Mouse (Mus musculus) forebrain, embryonic 13.5 days (tissue): ENCODE results near the gene Robo1. TPM values are rescaled to one million over a fixed set of nuclear protein-coding genes. Genes with fewer than 3 reads are reported as not detected.

ENCODE experiments used
- ATAC-seq: fragments of 200-750 bp; cut with Nextera tagmentation; 2 replicates; pipeline ENCODE4 v1.8.0; 2017
- H3K27ac ChIP-seq: fragments of 300-500 bp; sonication (generic); 2 replicates; pipeline ENCODE4 v1.5.1; 2015; ENCODE audit warnings: inconsistent platforms, mild to moderate bottlenecking, moderate library complexity
- H3K27me3 ChIP-seq: fragments of 300-500 bp; sonication (generic); 2 replicates; pipeline ENCODE4 v1.6.1; 2015; ENCODE audit warnings: mild to moderate bottlenecking, inconsistent platforms
- H3K36me3 ChIP-seq: fragments of 300-500 bp; sonication (generic); 2 replicates; pipeline ENCODE4 v1.6.1; 2015; ENCODE audit warnings: mild to moderate bottlenecking, inconsistent platforms; ENCODE audit not compliant: poor library complexity, severe bottlenecking
- H3K4me1 ChIP-seq: fragments of 300-500 bp; sonication (generic); 2 replicates; pipeline ENCODE4 v1.6.1; 2015; ENCODE audit warnings: inconsistent platforms
- H3K4me2 ChIP-seq: fragments of 300-500 bp; sonication (generic); 2 replicates; pipeline ENCODE4 v1.6.1; 2015; ENCODE audit warnings: inconsistent platforms, mild to moderate bottlenecking, moderate library complexity
- H3K4me3 ChIP-seq: fragments of 300-500 bp; sonication (generic); 2 replicates; pipeline ENCODE4 v1.5.1; 2015; ENCODE audit warnings: mild to moderate bottlenecking, inconsistent platforms
- H3K9ac ChIP-seq: fragments of 300-500 bp; sonication (generic); 2 replicates; pipeline ENCODE4 v1.6.1; 2015; ENCODE audit warnings: mild to moderate bottlenecking, inconsistent platforms
- H3K9me3 ChIP-seq: fragments of 300-500 bp; sonication (generic); replicated peaks from 2 replicates; pipeline ENCODE4 v1.6.1; 2016; ENCODE audit warnings: inconsistent platforms
- WGBS: fragments of 180-500 bp; shearing (Covaris S2); methylation state at CpG from one replicate; pipeline ENCODE4 v1.1.7; 2015; 5-methylcytosine and 5-hydroxymethylcytosine counted together
- polyA plus RNA-seq: library from polyadenylated mRNA; unstranded; fragments of >200 nt; fragmentation: Nextera tagmentation; extraction: Ambion mirVana; gene quantifications from 2 replicates; pipeline ENCODE4 v1.2.1, GENCODE M21; 2015

The Robo1 gene
- polyA plus RNA-seq, 1 experiment from 2014 or later = 36.9 TPM

- WGBS = 55% methylated on average over 3 of the region's 3 CpGs
- no peak overlapping the region for H3K27ac ChIP-seq
- no peak overlapping the region for H3K4me2 ChIP-seq
- no peaks in the 10 kb centered on the region for H3K27me3 ChIP-seq
- no peak overlapping the region for H3K4me3 ChIP-seq
- H3K9me3 ChIP-seq = no peaks in the 10 kb centered on the region
- ATAC-seq = no peak
- H3K4me1 ChIP-seq = peaks cover 17% of the 10 kb centered on the region; the same call in 1 of the 2 replicates
- H3K36me3 ChIP-seq = no peaks in the 10 kb centered on the region
- no peak overlapping the region for H3K9ac ChIP-seq
These were observed 503.8 kb downstream of the Robo1 start for GRCm38 (mm10) chr16:72811908-72812307.

GRCm38 (mm10) chr16:72828381-72828780, 520.3 kb downstream of the Robo1 start:
- WGBS = 89% methylated on average over 8 of the region's 8 CpGs
- Histone ChIP-seq H3K27me3 (no peaks in the 10 kb centered on the region), H3K4me1 (no peaks in the 10 kb centered on the region), H3K4me2 (no peak overlapping the region), H3K36me3 (no peaks in the 10 kb centered on the region), H3K4me3 (no peak overlapping the region), H3K27ac (no peak overlapping the region), H3K9me3 (no peaks in the 10 kb centered on the region), H3K9ac (no peak overlapping the region)
- no peak for ATAC-seq

- no peak overlapping the region for H3K27ac ChIP-seq
- H3K4me2 ChIP-seq = no peak overlapping the region
- H3K4me3 ChIP-seq = no peak overlapping the region
- ATAC-seq = no peak
- H3K27me3 ChIP-seq = no peaks in the 10 kb centered on the region
- H3K9ac ChIP-seq = no peak overlapping the region
- no peaks in the 10 kb centered on the region for H3K9me3 ChIP-seq
- H3K4me1 ChIP-seq = no peaks in the 10 kb centered on the region
- WGBS = 66% methylated on average over 8 of the region's 8 CpGs
- H3K36me3 ChIP-seq = no peaks in the 10 kb centered on the region
These were observed 521.4 kb downstream of the Robo1 start for GRCm38 (mm10) chr16:72829530-72829929.

- ATAC-seq = no peak
- Histone ChIP-seq H3K36me3 (no peaks in the 10 kb centered on the region), H3K9ac (no peak overlapping the region), H3K4me3 (no peak overlapping the region), H3K4me2 (no peak overlapping the region), H3K27me3 (no peaks in the 10 kb centered on the region), H3K4me1 (no peaks in the 10 kb centered on the region), H3K27ac (no peak overlapping the region), H3K9me3 (no peaks in the 10 kb centered on the region)
- 39% methylated on average over 5 of the region's 5 CpGs for WGBS
These were observed 522.4 kb downstream of the Robo1 start for GRCm38 (mm10) chr16:72830394-72831056.

GRCm38 (mm10) chr16:72834266-72834665, 526.2 kb downstream of the Robo1 start:
- Histone ChIP-seq H3K27ac (no peak overlapping the region), H3K4me1 (no peaks in the 10 kb centered on the region), H3K27me3 (no peaks in the 10 kb centered on the region), H3K9me3 (no peaks in the 10 kb centered on the region), H3K36me3 (no peaks in the 10 kb centered on the region), H3K4me3 (no peak overlapping the region), H3K9ac (no peak overlapping the region), H3K4me2 (no peak overlapping the region)
- ATAC-seq = no peak
- WGBS = 53% methylated on average over 2 of the region's 2 CpGs

GRCm38 (mm10) chr16:72839031-72839430, 530.9 kb downstream of the Robo1 start:
- peak; percentile 13; the same call in 1 of the 2 replicates for ATAC-seq
- no peak overlapping the region for H3K27ac ChIP-seq
- H3K9ac ChIP-seq = no peak overlapping the region
- H3K27me3 ChIP-seq = no peaks in the 10 kb centered on the region
- no peaks in the 10 kb centered on the region for H3K36me3 ChIP-seq
- 96% methylated on average over 1 of the region's 1 CpGs for WGBS
- H3K4me2 ChIP-seq = no peak overlapping the region
- H3K4me3 ChIP-seq = no peak overlapping the region
- no peaks in the 10 kb centered on the region for H3K9me3 ChIP-seq
- 0 out of 2 replicates have a peak, but pooled peaks cover 3% of the 10 kb centered on the region for H3K4me1 ChIP-seq

GRCm38 (mm10) chr16:72841066-72841465, 533.0 kb downstream of the Robo1 start:
- 82% methylated on average over 9 of the region's 9 CpGs for WGBS
- no peak overlapping the region for H3K4me3 ChIP-seq
- ATAC-seq = no peak

GRCm38 (mm10) chr16:72854101-72854500, 546.0 kb downstream of the Robo1 start:
- Histone ChIP-seq H3K9ac (no peak overlapping the region), H3K27me3 (no peaks in the 10 kb centered on the region), H3K4me2 (no peak overlapping the region), H3K4me3 (no peak overlapping the region), H3K36me3 (no peaks in the 10 kb centered on the region), H3K9me3 (no peaks in the 10 kb centered on the region), H3K4me1 (no peaks in the 10 kb centered on the region), H3K27ac (no peak overlapping the region)
- WGBS = 86% methylated on average over 9 of the region's 9 CpGs
- no peak for ATAC-seq

More at GRCm38 (mm10) chr16:72841066-72841465, 533.0 kb downstream of the Robo1 start:
- Histone ChIP-seq H3K4me2 (no peak overlapping the region), H3K27ac (no peak overlapping the region), H3K9ac (no peak overlapping the region), H3K9me3 (no peaks in the 10 kb centered on the region), H3K36me3 (no peaks in the 10 kb centered on the region), H3K4me1 (0 out of 2 replicates have a peak, but pooled peaks cover 3% of the 10 kb centered on the region), H3K27me3 (no peaks in the 10 kb centered on the region)

- H3K4me3 ChIP-seq = no peak overlapping the region
- H3K9me3 ChIP-seq = no peaks in the 10 kb centered on the region
- no peak overlapping the region for H3K27ac ChIP-seq
- no peak overlapping the region for H3K4me2 ChIP-seq
- ATAC-seq = no peak
- WGBS = 90% methylated on average over 5 of the region's 5 CpGs
- H3K9ac ChIP-seq = no peak overlapping the region
- no peaks in the 10 kb centered on the region for H3K36me3 ChIP-seq
- H3K27me3 ChIP-seq = no peaks in the 10 kb centered on the region
- H3K4me1 ChIP-seq = no peaks in the 10 kb centered on the region
These were observed 546.9 kb downstream of the Robo1 start for GRCm38 (mm10) chr16:72854809-72855503.

- no peak overlapping the region for H3K4me3 ChIP-seq
- no peaks in the 10 kb centered on the region for H3K36me3 ChIP-seq
- no peak overlapping the region for H3K4me2 ChIP-seq
- no peak for ATAC-seq
- H3K4me1 ChIP-seq = no peaks in the 10 kb centered on the region
- no peak overlapping the region for H3K9ac ChIP-seq
- H3K27ac ChIP-seq = no peak overlapping the region
- WGBS = 84% methylated on average over 7 of the region's 7 CpGs
- no peaks in the 10 kb centered on the region for H3K27me3 ChIP-seq
- H3K9me3 ChIP-seq = no peaks in the 10 kb centered on the region
These were observed 553.7 kb downstream of the Robo1 start for GRCm38 (mm10) chr16:72861707-72862277.

- no peak for ATAC-seq
- Histone ChIP-seq H3K27ac (no peak overlapping the region), H3K9ac (no peak overlapping the region), H3K4me2 (no peak overlapping the region), H3K9me3 (no peaks in the 10 kb centered on the region), H3K4me1 (0 out of 2 replicates have a peak, but pooled peaks cover 3% of the 10 kb centered on the region), H3K36me3 (no peaks in the 10 kb centered on the region), H3K27me3 (no peaks in the 10 kb centered on the region), H3K4me3 (no peak overlapping the region)
- WGBS = 88% methylated on average over 4 of the region's 4 CpGs
These were observed 557.9 kb downstream of the Robo1 start for GRCm38 (mm10) chr16:72866011-72866410.
